Mouse (Mus musculus): ENCODE data around the gene Nudt3. TPM values are rescaled to one million over a fixed set of nuclear protein-coding genes. Genes with fewer than 3 reads are reported as not detected.

Gene Nudt3
- total and polyA plus RNA-seq, 3 experiments, result 54.4 to 69.2 (median 58.3) TPM

- in situ Hi-C loops (cut with MboI; ENCODE audit: low pct_ligation_motif_present, low pct_unique_long_range_greater_than_20kb, low sequenced_read_pairs), result loop anchor here (10.0 kb wide), 1 partner anchor 69 kb away; the partner anchor contains the start of gene Spdef
- TF ChIP-seq TCF12 (IDR thresholded peaks at IDR 0.05; ENCODE audit: low read depth, low read length) (peak; percentile 75), ZNF384 (IDR thresholded peaks at IDR 0.05; ENCODE audit: low read depth, low read length) (no peak), MAZ (IDR thresholded peaks at IDR 0.05; ENCODE audit: low read depth, low read length) (no peak), CTCF (conservative IDR thresholded peaks at IDR 0.05 in 1 of 2, IDR thresholded peaks at IDR 0.05 in 1 of 2; ENCODE audit: low read depth in 2 of 2, low read length in 2 of 2) (peak in 1 of 2 experiments; percentile 32; a peak in 2 of 4 replicates), ZC3H11A (IDR thresholded peaks at IDR 0.05; ENCODE audit: low read depth, low read length) (no peak), ELF1 (IDR thresholded peaks at IDR 0.05; ENCODE audit: low read depth, low read length) (no peak), ZMIZ1 (IDR thresholded peaks at IDR 0.05; ENCODE audit: low read depth, low read length) (peak; percentile 38; the same call in 1 of the 2 replicates), IRF4 (IDR thresholded peaks at IDR 0.05; ENCODE audit: low read depth, low read length) (0 out of 2 replicates have a peak, but pooled peaks have one; percentile 23), KAT2A (IDR thresholded peaks at IDR 0.05; ENCODE audit: insufficient replicate concordance, low read length) (no peak), JUND (conservative IDR thresholded peaks at IDR 0.05; ENCODE audit: low read depth, low read length) (no peak), MEF2A (IDR thresholded peaks at IDR 0.05; ENCODE audit: borderline replicate concordance, low read depth, low read length) (no peak), JUN (IDR thresholded peaks at IDR 0.05; ENCODE audit: insufficient read depth, low read depth, low read length) (no peak), MXI1 (IDR thresholded peaks at IDR 0.05; ENCODE audit: low read depth, low read length) (no peak), GABPA (IDR thresholded peaks at IDR 0.05; ENCODE audit: insufficient replicate concordance, low read depth, low read length) (no peak), CHD2 (IDR thresholded peaks at IDR 0.05; ENCODE audit: low read length) (no peak), EP300 (IDR thresholded peaks at IDR 0.05; ENCODE audit: low read length) (no peak), SIN3A (IDR thresholded peaks at IDR 0.05; ENCODE audit: low read length) (no peak), USF1 (IDR thresholded peaks at IDR 0.05; ENCODE audit: low read depth, low read length) (no peak), USF2 (conservative IDR thresholded peaks at IDR 0.05; ENCODE audit: low read depth, low read length) (no peak), POLR2AphosphoS2 (IDR thresholded peaks at IDR 0.05; ENCODE audit: low read depth, low read length) (no peak), MYC (IDR thresholded peaks at IDR 0.05; ENCODE audit: low read depth, low read length) (no peak), SMC3 (IDR thresholded peaks at IDR 0.05; ENCODE audit: low read depth, low read length) (peak; percentile 13; the same call in 1 of the 2 replicates), ETS1 (conservative IDR thresholded peaks at IDR 0.05; ENCODE audit: low read depth, low read length) (no peak), BHLHE40 (IDR thresholded peaks at IDR 0.05; ENCODE audit: low read depth, low read length) (no peak), MAFK (IDR thresholded peaks at IDR 0.05; ENCODE audit: insufficient replicate concordance, low read length) (no peak), PAX5 (IDR thresholded peaks at IDR 0.05; ENCODE audit: low read length) (no peak), UBTF (IDR thresholded peaks at IDR 0.05; ENCODE audit: low read depth, low read length) (peak; percentile 84; the same call in 1 of the 2 replicates), NELFE (IDR thresholded peaks at IDR 0.05; ENCODE audit: low read depth, low read length) (peak; percentile 48; the same call in 1 of the 2 replicates), ZKSCAN1 (IDR thresholded peaks at IDR 0.05; ENCODE audit: borderline replicate concordance, low read depth, low read length) (no peak), TBP (conservative IDR thresholded peaks at IDR 0.05; ENCODE audit: low read depth, low read length) (no peak), NRF1 (IDR thresholded peaks at IDR 0.05; ENCODE audit: low read depth, low read length) (peak; percentile 70), RAD21 (IDR thresholded peaks at IDR 0.05; ENCODE audit: low read depth, low read length) (peak; percentile 5), MAX (IDR thresholded peaks at IDR 0.05; ENCODE audit: low read length) (no peak; the same call in 1 of the 2 replicates), HCFC1 (IDR thresholded peaks at IDR 0.05; ENCODE audit: low read depth, low read length) (no peak), E2F4 (IDR thresholded peaks at IDR 0.05; ENCODE audit: insufficient replicate concordance, low read depth, low read length) (no peak), POLR2A (IDR thresholded peaks at IDR 0.05; ENCODE audit: low read depth, low read length) (peak; percentile 48; the same call in 1 of the 2 replicates), RCOR1 (conservative IDR thresholded peaks at IDR 0.05; ENCODE audit: low read depth, low read length) (no peak), CHD1 (IDR thresholded peaks at IDR 0.05; ENCODE audit: low read depth, low read length) (no peak)
- Histone ChIP-seq H3K36me3 (replicated peaks in 1 of 2; ENCODE audit: control insufficient read depth in 1 of 2, insufficient read depth in 1 of 2, low read length in 1 of 2) (peaks cover 0 to 6% of the 10 kb centered on the region in 2 experiments), H3K27ac (ENCODE audit: insufficient read depth, low read depth) (peak within 1 kb of the TSS; percentile 73), H3K4me3 (replicated peaks in 1 of 3; ENCODE audit: low read depth in 2 of 3, low read length in 2 of 3, poor library complexity in 1 of 3) (peak within 1 kb of the TSS; percentile 54 to 72 (median 58)), H3K27me3 (replicated peaks) (peaks cover 8% of the 10 kb centered on the region), H3K4me1 (ENCODE audit: control insufficient read depth in 1 of 2, insufficient read depth in 2 of 2) (peaks cover 4 to 32% of the 10 kb centered on the region in 2 experiments), H3K79me2 (replicated peaks; ENCODE audit: control insufficient read depth, extremely low read depth, insufficient read depth, poor library complexity, severe bottlenecking) (no peaks in the 10 kb centered on the region), H3K4me2 (ENCODE audit: insufficient read depth, low read depth, poor library complexity, severe bottlenecking) (peak within 1 kb of the TSS; percentile 84), H3K9me3 (replicated peaks; ENCODE audit: low read length) (peaks cover 10% of the 10 kb centered on the region), H3K9ac (ENCODE audit: insufficient read depth, low read depth) (peak within 1 kb of the TSS; percentile 64)
- dilution Hi-C loops (cut with MboI; ENCODE audit: extremely low pct_ligation_motif_present, extremely low pct_unique_long_range_greater_than_20kb, low sequenced_read_pairs), result no loop called here
- DNase-seq (ENCODE audit: extremely low read depth), result peak; percentile 48
Observed at GRCm38 (mm10) chr17:27655089-27656010, 32.1 kb upstream of the Nudt3 start, which contains the start of gene Pacsin1. TSS of gene Pacsin1 (plus strand) at chr17:27655509.
